Mouse (Mus musculus) G1E (cell line): ENCODE data around the gene Cdkal1.

ENCODE experiments used
- CTCF ChIP-seq: IDR thresholded peaks from 2 replicates; pipeline ENCODE4 v1.5.1; 2012; ENCODE audit warnings: low read depth, low read length, inconsistent platforms, mixed read lengths
- GATA1 ChIP-seq: IDR thresholded peaks from 2 replicates; pipeline ENCODE4 v1.6.1; 2012; ENCODE audit warnings: borderline replicate concordance, low read length, inconsistent platforms, mixed read lengths
- POLR2AphosphoS5 ChIP-seq: IDR thresholded peaks from 2 replicates; pipeline ENCODE4 v1.6.1; 2012; ENCODE audit warnings: low read depth, low read length, inconsistent platforms; ENCODE audit not compliant: insufficient replicate concordance
- TAL1 ChIP-seq: conservative IDR thresholded peaks from 2 replicates; pipeline ENCODE4 v1.6.1; 2012; ENCODE audit warnings: low read depth, low read length, inconsistent platforms, mixed read lengths

GRCm38 (mm10) chr13:29599646-29600045, 255.8 kb downstream of the Cdkal1 start:
- TF ChIP-seq CTCF, result no peak
- TF ChIP-seq TAL1, result no peak
- no peak for TF ChIP-seq GATA1
- no peak for TF ChIP-seq POLR2AphosphoS5
